Mouse (Mus musculus): ENCODE results near the gene Anln. TPM values are rescaled to one million over a fixed set of nuclear protein-coding genes. Genes with fewer than 3 reads are reported as not detected.

Gene Anln
- polyA plus RNA-seq, 1 experiment from 2014 or later: 2.8 TPM

- 63% methylated on average over 1 of the region's 1 CpGs for WGBS
- H3K36me3 ChIP-seq (ENCODE audit: insufficient read depth, low read length): no peaks in the 10 kb centered on the region
Observed at GRCm38 (mm10) chr9:22340331-22340730, 48.7 kb downstream of the Anln start.

GRCm38 (mm10) chr9:22337217-22337616 is 51.8 kb downstream of the Anln start:
- no peaks in the 10 kb centered on the region; the same call in 1 of the 2 replicates for H3K36me3 ChIP-seq (ENCODE audit: insufficient read depth, low read length)
- WGBS: 100% methylated on average over 2 of the region's 2 CpGs
- no peak overlapping the region for H3K9ac ChIP-seq (replicated peaks; ENCODE audit: low read depth)
- no peak overlapping the region for H3K4me3 ChIP-seq (ENCODE audit: low read depth, low read length)
- H3K27ac ChIP-seq (ENCODE audit: low read length): no peak overlapping the region
- DNase-seq (ENCODE audit: low spot score) (no peak), ATAC-seq (no peak)
- no peaks in the 10 kb centered on the region for H3K9me3 ChIP-seq (ENCODE audit: low read length)
- H3K4me1 ChIP-seq (ENCODE audit: insufficient read depth, low read depth, low read length): no peaks in the 10 kb centered on the region
- H3K4me2 ChIP-seq (replicated peaks; ENCODE audit: low read depth, low read length): no peak overlapping the region
- no peaks in the 10 kb centered on the region for H3K27me3 ChIP-seq (replicated peaks; ENCODE audit: insufficient read depth, low read length)
- TF ChIP-seq CTCF (IDR thresholded peaks at IDR 0.05) (no peak), EP300 (IDR thresholded peaks at IDR 0.05) (no peak)

More at GRCm38 (mm10) chr9:22340331-22340730, 48.7 kb downstream of the Anln start:
- Histone ChIP-seq H3K4me2 (replicated peaks; ENCODE audit: low read depth, low read length) (no peak overlapping the region), H3K4me3 (ENCODE audit: low read depth, low read length) (no peak overlapping the region), H3K4me1 (ENCODE audit: insufficient read depth, low read depth, low read length) (no peaks in the 10 kb centered on the region), H3K27me3 (replicated peaks; ENCODE audit: insufficient read depth, low read length) (no peaks in the 10 kb centered on the region), H3K9me3 (ENCODE audit: low read length) (no peaks in the 10 kb centered on the region), H3K9ac (replicated peaks; ENCODE audit: low read depth) (no peak overlapping the region), H3K27ac (ENCODE audit: low read length) (no peak overlapping the region)
- ATAC-seq (no peak), DNase-seq (ENCODE audit: low spot score) (no peak)
- TF ChIP-seq EP300 (IDR thresholded peaks at IDR 0.05) (no peak), CTCF (IDR thresholded peaks at IDR 0.05) (no peak)

GRCm38 (mm10) chr9:22327475-22328387 is 61.3 kb downstream of the Anln start:
- no peak for TF ChIP-seq EP300 (IDR thresholded peaks at IDR 0.05)
- TF ChIP-seq CTCF (IDR thresholded peaks at IDR 0.05): peak; percentile 97
- peak; percentile 92 for ATAC-seq

GRCm38 (mm10) chr9:22327099-22327474 is 61.9 kb downstream of the Anln start:
- Histone ChIP-seq H3K9ac (replicated peaks; ENCODE audit: low read depth) (peak overlapping the region; percentile 46; the same call in 1 of the 2 replicates), H3K4me2 (replicated peaks; ENCODE audit: low read depth, low read length) (peak overlapping the region; percentile 90), H3K4me1 (ENCODE audit: insufficient read depth, low read depth, low read length) (peaks cover 5% of the 10 kb centered on the region; the same call in 1 of the 2 replicates), H3K27ac (ENCODE audit: low read length) (peak overlapping the region; percentile 83), H3K27me3 (replicated peaks; ENCODE audit: insufficient read depth, low read length) (no peaks in the 10 kb centered on the region), H3K36me3 (ENCODE audit: insufficient read depth, low read length) (no peaks in the 10 kb centered on the region), H3K9me3 (ENCODE audit: low read length) (no peaks in the 10 kb centered on the region), H3K4me3 (ENCODE audit: low read depth, low read length) (peak overlapping the region; percentile 53)
- peak; percentile 43 for ATAC-seq
- 14% methylated on average over 9 of the region's 9 CpGs for WGBS
- no peak for TF ChIP-seq EP300 (IDR thresholded peaks at IDR 0.05)
- no peak for DNase-seq (ENCODE audit: low spot score)

More at GRCm38 (mm10) chr9:22327475-22328387, 61.3 kb downstream of the Anln start:
- Histone ChIP-seq H3K36me3 (ENCODE audit: insufficient read depth, low read length) (no peaks in the 10 kb centered on the region), H3K27me3 (replicated peaks; ENCODE audit: insufficient read depth, low read length) (no peaks in the 10 kb centered on the region), H3K4me1 (ENCODE audit: insufficient read depth, low read depth, low read length) (peaks cover 5% of the 10 kb centered on the region; the same call in 1 of the 2 replicates), H3K4me2 (replicated peaks; ENCODE audit: low read depth, low read length) (peak overlapping the region; percentile 90), H3K9ac (replicated peaks; ENCODE audit: low read depth) (peak overlapping the region; percentile 46), H3K9me3 (ENCODE audit: low read length) (no peaks in the 10 kb centered on the region), H3K4me3 (ENCODE audit: low read depth, low read length) (peak overlapping the region; percentile 53), H3K27ac (ENCODE audit: low read length) (peak overlapping the region; percentile 83)
- DNase-seq (ENCODE audit: low spot score): peak; percentile 92
- WGBS: 1% methylated on average over 32 of the region's 32 CpGs

- 97% methylated on average over 1 of the region's 1 CpGs for WGBS
- ATAC-seq: no peak
- H3K36me3 ChIP-seq (ENCODE audit: insufficient read depth, low read length): no peaks in the 10 kb centered on the region
Observed at GRCm38 (mm10) chr9:22324579-22324978, 64.4 kb downstream of the Anln start.

GRCm38 (mm10) chr9:22322381-22323211 is 66.4 kb downstream of the Anln start:
- Histone ChIP-seq H3K4me1 (ENCODE audit: insufficient read depth, low read depth, low read length) (peaks cover 4% of the 10 kb centered on the region; the same call in 1 of the 2 replicates), H3K4me3 (ENCODE audit: low read depth, low read length) (no peak overlapping the region), H3K9me3 (ENCODE audit: low read length) (no peaks in the 10 kb centered on the region), H3K27ac (ENCODE audit: low read length) (no peak overlapping the region), H3K4me2 (replicated peaks; ENCODE audit: low read depth, low read length) (no peak overlapping the region), H3K27me3 (replicated peaks; ENCODE audit: insufficient read depth, low read length) (no peaks in the 10 kb centered on the region), H3K9ac (replicated peaks; ENCODE audit: low read depth) (no peak overlapping the region), H3K36me3 (ENCODE audit: insufficient read depth, low read length) (no peaks in the 10 kb centered on the region)
- no peak for TF ChIP-seq CTCF (IDR thresholded peaks at IDR 0.05)
- TF ChIP-seq EP300 (IDR thresholded peaks at IDR 0.05): no peak
- DNase-seq (ENCODE audit: low spot score): peak; percentile 12
- ATAC-seq: no peak
- 67% methylated on average over 8 of the region's 8 CpGs for WGBS

More at GRCm38 (mm10) chr9:22324579-22324978, 64.4 kb downstream of the Anln start:
- H3K4me3 ChIP-seq (ENCODE audit: low read depth, low read length): no peak overlapping the region
- H3K9me3 ChIP-seq (ENCODE audit: low read length): no peaks in the 10 kb centered on the region
- no peak overlapping the region for H3K27ac ChIP-seq (ENCODE audit: low read length)
- DNase-seq (ENCODE audit: low spot score): no peak
- TF ChIP-seq CTCF (IDR thresholded peaks at IDR 0.05): no peak
- no peak for TF ChIP-seq EP300 (IDR thresholded peaks at IDR 0.05)
- no peak overlapping the region for H3K9ac ChIP-seq (replicated peaks; ENCODE audit: low read depth)
- H3K27me3 ChIP-seq (replicated peaks; ENCODE audit: insufficient read depth, low read length): no peaks in the 10 kb centered on the region
- peaks cover 5% of the 10 kb centered on the region; the same call in 1 of the 2 replicates for H3K4me1 ChIP-seq (ENCODE audit: insufficient read depth, low read depth, low read length)
- no peak overlapping the region for H3K4me2 ChIP-seq (replicated peaks; ENCODE audit: low read depth, low read length)

All from lung, postnatal 0 days (tissue).